Mouse (Mus musculus) ovary, postnatal 10 days (tissue): Measurements from ENCODE around the gene Nfx1.

ENCODE experiments used
- DNase-seq: peaks from one replicate; pipeline ENCODE4 v3.0.0; 2022; ENCODE audit warnings: low spot score

Gene Nfx1

DNA sequence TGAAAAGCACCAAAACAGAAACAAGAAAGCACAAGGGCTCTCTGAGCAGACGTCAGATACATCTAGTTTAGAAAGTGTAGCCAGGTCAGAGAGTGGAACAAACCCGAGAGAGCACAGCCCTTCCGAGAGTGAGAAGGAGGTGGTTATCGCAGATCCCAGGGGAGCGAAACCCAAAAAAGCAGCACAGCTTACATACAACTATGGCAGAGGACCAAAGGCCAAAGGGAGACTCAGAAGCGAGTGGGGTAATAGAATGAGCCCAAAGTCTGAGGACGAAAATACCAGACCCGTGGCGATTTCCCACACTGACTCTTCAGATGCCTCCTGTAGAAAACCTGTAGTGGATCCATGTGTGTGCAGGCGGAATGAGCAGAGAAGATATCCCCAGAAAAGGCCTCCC is 5.9 kb downstream of the Nfx1 start:
- no peak for DNase-seq

GRCm38 (mm10) chr4:40979430-40979829 is 8.7 kb downstream of the Nfx1 start:
- DNase-seq = no peak

GRCm38 (mm10) chr4:40982486-40982885 is 11.8 kb downstream of the Nfx1 start:
- no peak for DNase-seq

GRCm38 (mm10) chr4:40983686-40984085 is 13.0 kb downstream of the Nfx1 start:
- DNase-seq = no peak

- DNase-seq = no peak
These were observed 18.9 kb downstream of the Nfx1 start for GRCm38 (mm10) chr4:40989633-40990032.

DNA sequence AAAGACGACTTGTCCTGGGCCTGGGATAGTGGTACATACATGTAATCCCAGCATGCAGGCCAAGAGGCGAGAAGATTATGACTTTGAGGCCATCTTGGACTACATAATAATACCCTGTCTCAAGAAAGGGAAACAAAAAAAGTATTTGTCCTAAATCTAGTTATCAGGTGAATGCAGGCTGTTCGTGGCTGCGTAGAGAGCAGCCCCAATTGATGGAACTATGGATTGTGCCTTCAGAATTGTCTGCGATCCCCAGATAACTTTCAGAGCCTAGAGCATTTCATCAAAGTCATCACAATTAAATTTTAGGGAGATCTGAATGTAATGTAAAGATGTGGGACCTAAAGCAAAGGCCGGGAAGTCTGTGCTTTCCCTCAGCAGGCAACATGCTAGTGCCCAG is 25.6 kb downstream of the Nfx1 start:
- no peak for DNase-seq

DNA sequence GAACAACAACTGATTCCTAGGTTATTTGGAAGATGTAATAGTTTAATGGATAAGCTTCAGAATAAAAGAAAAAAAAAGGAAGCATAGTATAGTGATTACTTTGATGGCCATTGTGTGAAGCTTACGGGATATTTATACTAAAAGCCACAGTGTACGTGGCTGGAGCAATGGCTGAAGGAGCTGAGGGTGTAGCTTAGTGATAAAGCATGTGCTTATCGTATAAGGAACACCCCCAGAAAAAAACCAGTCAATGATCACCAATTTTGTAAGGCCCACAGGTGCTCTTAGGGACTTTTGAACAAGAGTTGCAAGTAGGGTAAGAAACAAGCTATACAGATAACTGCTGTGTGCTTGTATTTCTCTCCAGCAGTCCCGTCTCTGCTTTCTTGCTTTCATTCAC is 27.2 kb downstream of the Nfx1 start:
- no peak for DNase-seq

- no peak for DNase-seq
These were observed 29.6 kb downstream of the Nfx1 start for GRCm38 (mm10) chr4:41000271-41000670.

DNA sequence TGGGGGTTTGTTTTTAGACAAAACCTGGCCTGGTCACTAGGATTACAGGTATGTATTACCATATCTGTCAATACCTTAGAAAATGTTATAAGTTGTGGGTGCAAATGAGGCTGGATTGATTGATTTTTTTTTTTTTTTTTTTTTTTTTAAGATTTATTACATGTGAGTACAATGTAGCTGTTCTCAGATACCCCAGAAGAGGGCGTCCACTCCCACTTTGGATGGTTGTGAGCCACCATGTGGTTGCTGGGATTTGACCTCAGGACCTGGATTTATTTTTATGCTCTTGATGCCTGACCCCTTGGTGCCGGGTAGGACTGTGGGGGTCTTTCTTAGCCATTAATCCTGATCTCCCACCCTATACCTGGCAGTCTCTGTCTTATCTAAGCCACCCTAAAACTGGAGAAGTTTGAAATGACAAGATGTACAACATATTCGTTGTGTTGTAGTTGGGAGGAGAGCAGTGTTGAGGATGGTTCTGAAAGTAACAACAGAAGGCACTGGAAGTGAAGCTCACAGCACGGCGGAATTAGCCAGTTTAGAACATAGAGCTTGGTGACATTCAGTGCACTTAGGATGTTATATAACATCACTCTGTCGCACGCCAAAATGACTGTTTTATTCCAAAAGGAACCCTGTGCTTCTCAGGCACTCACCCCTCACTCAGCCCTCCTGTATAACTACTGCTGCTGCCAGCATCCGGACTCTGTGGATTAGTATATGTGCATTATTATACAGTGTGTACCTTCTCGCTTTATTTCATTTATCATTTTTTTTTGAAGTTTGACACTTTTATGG is 30.3 kb downstream of the Nfx1 start:
- DNase-seq = no peak

GRCm38 (mm10) chr4:41013351-41013750 is 42.6 kb downstream of the Nfx1 start:
- DNase-seq = no peak

- DNase-seq = no peak
These were observed 45.1 kb downstream of the Nfx1 start for GRCm38 (mm10) chr4:41015798-41016197.

GRCm38 (mm10) chr4:41021094-41021493 is 50.4 kb downstream of the Nfx1 start:
- no peak for DNase-seq

GRCm38 (mm10) chr4:41026086-41026787 is 55.5 kb downstream of the Nfx1 start:
- no peak for DNase-seq

- DNase-seq = no peak
These were observed 57.2 kb downstream of the Nfx1 start for GRCm38 (mm10) chr4:41027872-41028271.

GRCm38 (mm10) chr4:41028272-41028671 is 57.6 kb downstream of the Nfx1 start:
- no peak for DNase-seq

- DNase-seq = no peak
These were observed 58.7 kb downstream of the Nfx1 start for GRCm38 (mm10) chr4:41029372-41029771.

GRCm38 (mm10) chr4:41031242-41031641 is 60.5 kb downstream of the Nfx1 start:
- DNase-seq = no peak

- no peak for DNase-seq
These were observed 67.2 kb downstream of the Nfx1 start for GRCm38 (mm10) chr4:41037942-41038341.

DNA sequence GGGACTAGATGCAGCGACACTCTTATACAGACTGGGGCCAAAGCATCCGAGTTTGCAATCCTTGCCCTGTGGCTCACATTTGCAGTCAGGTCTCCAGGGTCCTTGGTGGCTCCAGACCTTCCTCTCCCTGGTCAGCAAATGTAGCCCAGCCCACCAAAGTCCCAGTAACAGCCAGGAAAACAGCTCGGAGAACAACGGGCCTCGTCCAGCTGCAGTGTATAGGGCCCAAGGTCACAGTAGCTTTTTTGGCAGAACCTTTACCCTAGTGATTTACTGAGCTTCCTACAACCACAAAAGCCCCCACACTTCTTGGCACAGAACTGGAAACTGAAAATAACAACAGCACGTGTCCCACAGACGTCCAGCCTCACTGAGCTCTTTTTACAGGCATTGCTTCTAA is 70.3 kb downstream of the Nfx1 start:
- no peak for DNase-seq

GRCm38 (mm10) chr4:41042880-41043279 is 72.2 kb downstream of the Nfx1 start:
- DNase-seq = no peak

DNA sequence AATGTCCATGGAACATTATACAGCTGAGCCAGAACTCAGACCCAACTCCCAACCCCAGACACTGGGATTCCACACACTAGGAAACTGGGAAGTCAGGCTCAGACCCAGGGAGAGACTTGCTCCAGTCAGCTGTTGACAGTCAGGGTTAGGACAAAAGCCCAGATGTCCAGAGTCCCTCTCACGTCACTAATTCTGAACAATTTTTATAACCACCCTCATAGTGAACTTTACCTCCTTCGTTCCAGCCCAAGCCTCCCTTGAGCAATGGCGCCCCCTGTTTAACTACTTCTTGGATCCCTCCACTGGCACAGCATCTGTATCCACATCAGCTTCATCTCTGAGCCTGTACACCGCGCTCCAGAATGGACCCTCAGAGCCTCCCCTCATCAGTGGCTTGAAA is 73.3 kb downstream of the Nfx1 start:
- no peak for DNase-seq

DNA sequence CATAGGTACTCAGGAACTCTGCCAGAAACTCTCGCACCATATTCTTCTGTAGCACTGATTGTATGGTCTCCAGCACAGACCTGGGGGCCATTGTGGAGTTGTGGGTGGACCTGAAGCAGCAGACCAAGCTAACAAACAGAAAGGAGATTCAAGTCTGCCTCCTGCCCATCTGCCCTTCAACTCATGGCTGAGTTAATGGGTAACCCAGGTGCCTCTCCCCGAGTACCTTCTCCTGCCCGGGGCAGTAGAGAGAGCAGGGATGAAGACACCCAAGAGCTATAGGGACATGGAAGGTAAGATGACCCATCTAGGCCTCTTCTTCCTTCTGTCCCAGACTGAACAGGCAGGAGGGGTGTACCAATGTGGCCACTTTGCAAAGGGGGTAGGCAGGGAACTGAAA is 74.6 kb downstream of the Nfx1 start:
- no peak for DNase-seq

GRCm38 (mm10) chr4:41046254-41046795 is 75.6 kb downstream of the Nfx1 start:
- no peak for DNase-seq
